Mouse (Mus musculus) embryonic facial prominence, embryonic 10.5 days (tissue): ENCODE measurements around the gene Cwh43. TPM values are rescaled to one million over a fixed set of nuclear protein-coding genes. Genes with fewer than 3 reads are reported as not detected.

Experiments used
- DNase-seq: peaks from one replicate; pipeline ENCODE4 v3.0.0-alpha.2; 2017; ENCODE audit warnings: low spot score
- H3K27ac ChIP-seq: fragments of 300-500 bp; sonication (generic); replicated peaks from 2 replicates; pipeline ENCODE4 v1.5.1; 2016; ENCODE audit warnings: mild to moderate bottlenecking
- H3K27me3 ChIP-seq: fragments of 300-500 bp; sonication (generic); replicated peaks from 2 replicates; pipeline ENCODE4 v1.6.1; 2016; ENCODE audit warnings: low read depth, mild to moderate bottlenecking; ENCODE audit not compliant: poor library complexity, severe bottlenecking
- H3K36me3 ChIP-seq: fragments of 300-500 bp; sonication (generic); replicated peaks from 2 replicates; pipeline ENCODE4 v1.6.1; 2016; ENCODE audit warnings: mild to moderate bottlenecking, moderate library complexity
- H3K4me1 ChIP-seq: fragments of 300-500 bp; sonication (generic); 2 replicates; pipeline ENCODE4 v1.6.1; 2016
- H3K4me3 ChIP-seq: fragments of 300-500 bp; sonication (generic); 2 replicates; pipeline ENCODE4 v1.5.1; 2016; ENCODE audit warnings: mild to moderate bottlenecking, moderate library complexity
- H3K9me3 ChIP-seq: fragments of 300-500 bp; sonication (generic); 2 replicates; pipeline ENCODE4 v1.6.1; 2016; ENCODE audit warnings: mild to moderate bottlenecking
- WGBS: fragments of 180-500 bp; shearing (Covaris S2); methylation state at CpG from one replicate; pipeline ENCODE4 v1.1.7; 2016; 5-methylcytosine and 5-hydroxymethylcytosine counted together
- polyA plus RNA-seq: library from polyadenylated mRNA; unstranded; fragments of >200 nt; fragmentation: Nextera tagmentation; extraction: Ambion mirVana; gene quantifications from 2 replicates; pipeline ENCODE4 v1.2.1, GENCODE M21; 2016

Gene Cwh43
- polyA plus RNA-seq, 1 experiment from 2014 or later, result not detected

GRCm38 (mm10) chr5:73403311-73404068 lies 2.4 kb upstream of the Cwh43 start:
- Histone ChIP-seq H3K36me3 (no peaks in the 10 kb centered on the region), H3K4me3 (no peak overlapping the region), H3K4me1 (peaks cover 12% of the 10 kb centered on the region), H3K27ac (no peak overlapping the region), H3K9me3 (no peaks in the 10 kb centered on the region), H3K27me3 (peaks cover 55% of the 10 kb centered on the region)
- 90% methylated on average over 14 of the region's 14 CpGs for WGBS
- no peak for DNase-seq

- Histone ChIP-seq H3K27me3 (peaks cover 56% of the 10 kb centered on the region), H3K27ac (no peak overlapping the region), H3K36me3 (no peaks in the 10 kb centered on the region), H3K9me3 (no peaks in the 10 kb centered on the region), H3K4me3 (no peak overlapping the region), H3K4me1 (peaks cover 12% of the 10 kb centered on the region)
- no peak for DNase-seq
- 81% methylated on average over 6 of the region's 6 CpGs for WGBS
Observed at GRCm38 (mm10) chr5:73404790-73405189, 1.1 kb upstream of the Cwh43 start.

GRCm38 (mm10) chr5:73406861-73407260 lies 986 bp downstream of the Cwh43 start:
- 39% methylated on average over 6 of the region's 6 CpGs for WGBS
- H3K27me3 ChIP-seq, result peaks cover 56% of the 10 kb centered on the region
- H3K9me3 ChIP-seq, result no peaks in the 10 kb centered on the region
- H3K4me1 ChIP-seq, result peaks cover 12% of the 10 kb centered on the region
- DNase-seq, result no peak
- H3K4me3 ChIP-seq, result no peak overlapping the region; the same call in 1 of the 2 replicates
- H3K36me3 ChIP-seq, result no peaks in the 10 kb centered on the region
- no peak overlapping the region for H3K27ac ChIP-seq

GRCm38 (mm10) chr5:73409970-73410369 lies 4.1 kb downstream of the Cwh43 start:
- Histone ChIP-seq H3K27ac (no peak overlapping the region), H3K36me3 (no peaks in the 10 kb centered on the region), H3K9me3 (no peaks in the 10 kb centered on the region), H3K27me3 (peaks cover 36% of the 10 kb centered on the region), H3K4me1 (peaks cover 15% of the 10 kb centered on the region), H3K4me3 (no peak overlapping the region)
- DNase-seq, result no peak
- 75% methylated on average over 5 of the region's 5 CpGs for WGBS

- Histone ChIP-seq H3K9me3 (no peaks in the 10 kb centered on the region), H3K27me3 (peaks cover 18% of the 10 kb centered on the region), H3K27ac (no peak overlapping the region), H3K4me1 (peaks cover 6% of the 10 kb centered on the region), H3K36me3 (no peaks in the 10 kb centered on the region), H3K4me3 (no peak overlapping the region)
- 82% methylated on average over 5 of the region's 5 CpGs for WGBS
- DNase-seq, result no peak
Observed at GRCm38 (mm10) chr5:73411771-73412170, 5.9 kb downstream of the Cwh43 start.

- Histone ChIP-seq H3K27ac (no peak overlapping the region), H3K36me3 (no peaks in the 10 kb centered on the region), H3K9me3 (no peaks in the 10 kb centered on the region), H3K4me1 (peaks cover 6% of the 10 kb centered on the region), H3K27me3 (no peaks in the 10 kb centered on the region), H3K4me3 (no peak overlapping the region)
- DNase-seq, result no peak
- WGBS, result 88% methylated on average over 10 of the region's 10 CpGs
Observed at GRCm38 (mm10) chr5:73414172-73414571, 8.3 kb downstream of the Cwh43 start.

- 65% methylated on average over 11 of the region's 11 CpGs for WGBS
- no peaks in the 10 kb centered on the region for H3K9me3 ChIP-seq
- no peak overlapping the region for H3K27ac ChIP-seq
- no peak overlapping the region for H3K4me3 ChIP-seq
- DNase-seq, result no peak
- no peaks in the 10 kb centered on the region for H3K27me3 ChIP-seq
- no peaks in the 10 kb centered on the region for H3K36me3 ChIP-seq
- H3K4me1 ChIP-seq, result peaks cover 6% of the 10 kb centered on the region
Observed at GRCm38 (mm10) chr5:73419045-73419695, 13.3 kb downstream of the Cwh43 start.

GRCm38 (mm10) chr5:73426824-73427223 lies 20.9 kb downstream of the Cwh43 start:
- Histone ChIP-seq H3K36me3 (no peaks in the 10 kb centered on the region), H3K4me3 (no peak overlapping the region), H3K27ac (no peak overlapping the region), H3K9me3 (no peaks in the 10 kb centered on the region), H3K4me1 (no peaks in the 10 kb centered on the region), H3K27me3 (no peaks in the 10 kb centered on the region)
- DNase-seq, result no peak
- 83% methylated on average over 6 of the region's 6 CpGs for WGBS

GRCm38 (mm10) chr5:73431581-73431980 lies 25.7 kb downstream of the Cwh43 start:
- no peaks in the 10 kb centered on the region for H3K9me3 ChIP-seq
- H3K36me3 ChIP-seq, result no peaks in the 10 kb centered on the region
- peak; percentile 77 for DNase-seq
- no peaks in the 10 kb centered on the region for H3K27me3 ChIP-seq
- H3K4me1 ChIP-seq, result no peaks in the 10 kb centered on the region
- no peak overlapping the region for H3K27ac ChIP-seq
- H3K4me3 ChIP-seq, result no peak overlapping the region
- WGBS, result 24% methylated on average over 14 of the region's 14 CpGs

- no peaks in the 10 kb centered on the region for H3K36me3 ChIP-seq
- H3K27me3 ChIP-seq, result no peaks in the 10 kb centered on the region
- H3K9me3 ChIP-seq, result no peaks in the 10 kb centered on the region
- H3K4me3 ChIP-seq, result no peak overlapping the region
- WGBS, result 86% methylated on average over 6 of the region's 6 CpGs
- DNase-seq, result no peak
- H3K4me1 ChIP-seq, result no peaks in the 10 kb centered on the region
- no peak overlapping the region for H3K27ac ChIP-seq
Observed at GRCm38 (mm10) chr5:73432805-73433204, 26.9 kb downstream of the Cwh43 start.

- Histone ChIP-seq H3K9me3 (no peaks in the 10 kb centered on the region), H3K27ac (no peak overlapping the region), H3K36me3 (no peaks in the 10 kb centered on the region), H3K27me3 (no peaks in the 10 kb centered on the region), H3K4me3 (no peak overlapping the region), H3K4me1 (no peaks in the 10 kb centered on the region)
- WGBS, result 74% methylated on average over 7 of the region's 7 CpGs
- DNase-seq, result no peak
Observed at GRCm38 (mm10) chr5:73434764-73435163, 28.9 kb downstream of the Cwh43 start.

- no peak overlapping the region for H3K4me3 ChIP-seq
- 79% methylated on average over 9 of the region's 9 CpGs for WGBS
- DNase-seq, result no peak
- no peak overlapping the region for H3K27ac ChIP-seq
- no peaks in the 10 kb centered on the region for H3K36me3 ChIP-seq
- no peaks in the 10 kb centered on the region for H3K9me3 ChIP-seq
- no peaks in the 10 kb centered on the region for H3K27me3 ChIP-seq
- no peaks in the 10 kb centered on the region for H3K4me1 ChIP-seq
Observed at GRCm38 (mm10) chr5:73442176-73442575, 36.3 kb downstream of the Cwh43 start.

- Histone ChIP-seq H3K4me1 (no peaks in the 10 kb centered on the region), H3K36me3 (no peaks in the 10 kb centered on the region), H3K27ac (no peak overlapping the region), H3K27me3 (no peaks in the 10 kb centered on the region), H3K4me3 (no peak overlapping the region), H3K9me3 (no peaks in the 10 kb centered on the region)
- 81% methylated on average over 1 of the region's 1 CpGs for WGBS
- no peak for DNase-seq
Observed at GRCm38 (mm10) chr5:73450276-73450675, 44.4 kb downstream of the Cwh43 start.
